In genomic region chr17:70828569-70828968, GRCm38 (mm10) we compare ENCODE assay signal across 15 mouse cellular contexts.
"Had no signal": no experiment of that assay in that cellular context is flagged by ENCODE, and none has a peak within 500 bp of the region (broad histone marks: within the 10 kb centered on the region; RNA-seq: fewer than 3 reads in every experiment).

No protein-coding gene starts in this region.

- H3K27ac ChIP-seq: layer of hippocampus, adult 2 months; liver, embryonic 14.5 days; midbrain, embryonic 10.5 days; midbrain, embryonic 13.5 days; neural tube, embryonic 13.5 days had no signal

- H3K4me3 ChIP-seq: layer of hippocampus, adult 2 months; megakaryocyte, embryonic 14.5 days; midbrain, embryonic 10.5 days; midbrain, embryonic 13.5 days; myocyte; neural tube, embryonic 13.5 days had no signal

- H3K9ac ChIP-seq: liver, embryonic 14.5 days; liver, postnatal 0 days; lung, embryonic 14.5 days; midbrain, embryonic 13.5 days; neural tube, embryonic 13.5 days had no signal

- H3K4me1 ChIP-seq: megakaryocyte, embryonic 14.5 days; midbrain, embryonic 13.5 days; neural tube, embryonic 13.5 days had no signal

- H3K27me3 ChIP-seq: midbrain, embryonic 13.5 days; neural tube, embryonic 13.5 days had no signal

- H3K36me3 ChIP-seq: midbrain, embryonic 13.5 days; neural tube, embryonic 13.5 days had no signal

- H3K9me3 ChIP-seq: midbrain, embryonic 10.5 days; midbrain, embryonic 13.5 days; neural tube, embryonic 13.5 days had no signal

- DNase-seq: kidney, adult 9 months; kidney, postnatal 25 days; layer of hippocampus, adult 9-11 months; liver, postnatal 0 days; lung, embryonic 14.5 days; retina, postnatal 1 day; right cerebral cortex, postnatal 25 days; thymus, postnatal 25 days had no signal
